Mouse (Mus musculus) stomach, postnatal 0 days (tissue): ENCODE results near the gene Magee1.

Experiments
- CTCF ChIP-seq: IDR thresholded peaks from 2 replicates; pipeline ENCODE4 v1.5.1; 2016; ENCODE audit warnings: antibody characterized with exemption, low read depth, mild to moderate bottlenecking, moderate library complexity
- EP300 ChIP-seq: optimal IDR thresholded peaks from 2 replicates; pipeline ENCODE3; 2016; ENCODE audit warnings: antibody characterized with exemption

GRCm38 (mm10) chrX:105079615-105080092 lies 40.5 kb upstream of the Magee1 start, which contains the start of gene Pbdc1:
- TF ChIP-seq CTCF: no peak; the same call in 1 of the 2 replicates
- TF ChIP-seq EP300: no peak
